Mouse (Mus musculus) embryonic fibroblast, embryonic 13.5 days (primary cell): Measurements from ENCODE around the gene Dnah14. TPM values are rescaled to one million over a fixed set of nuclear protein-coding genes. Genes with fewer than 3 reads are reported as not detected.

Experiments used
- H3K27ac ChIP-seq: 2 replicates; pipeline ENCODE4 v1.5.1; 2012; ENCODE audit warnings: low read length, control low read depth, inconsistent platforms; ENCODE audit not compliant: insufficient read depth
- H3K4me1 ChIP-seq: 2 replicates; pipeline ENCODE4 v1.6.1; 2011; ENCODE audit warnings: low read length; ENCODE audit not compliant: control insufficient read depth, insufficient read depth
- H3K4me3 ChIP-seq: 2 replicates; pipeline ENCODE4 v1.5.1; 2011; ENCODE audit warnings: mild to moderate bottlenecking, control low read depth, low read length; ENCODE audit not compliant: insufficient read depth
- CTCF ChIP-seq: IDR thresholded peaks from 2 replicates; pipeline ENCODE4 v1.5.1; 2011; ENCODE audit warnings: mild to moderate bottlenecking, control low read depth, low read length, moderate library complexity, borderline replicate concordance; ENCODE audit not compliant: insufficient read depth
- POLR2A ChIP-seq: IDR thresholded peaks from 2 replicates; pipeline ENCODE4 v1.6.1; 2011; ENCODE audit warnings: low read depth, mild to moderate bottlenecking, control low read depth, low read length, moderate library complexity
- polyA plus RNA-seq: library from polyadenylated mRNA; stranded (reverse); fragments of >200 nt; gene quantifications from 2 replicates; pipeline ENCODE4 v1.2.4, GENCODE M21; 2011; ENCODE audit warnings: low read depth; ENCODE audit not compliant: missing spikeins, insufficient read length

Gene Dnah14
- polyA plus RNA-seq, 1 experiment = not detected

DNA sequence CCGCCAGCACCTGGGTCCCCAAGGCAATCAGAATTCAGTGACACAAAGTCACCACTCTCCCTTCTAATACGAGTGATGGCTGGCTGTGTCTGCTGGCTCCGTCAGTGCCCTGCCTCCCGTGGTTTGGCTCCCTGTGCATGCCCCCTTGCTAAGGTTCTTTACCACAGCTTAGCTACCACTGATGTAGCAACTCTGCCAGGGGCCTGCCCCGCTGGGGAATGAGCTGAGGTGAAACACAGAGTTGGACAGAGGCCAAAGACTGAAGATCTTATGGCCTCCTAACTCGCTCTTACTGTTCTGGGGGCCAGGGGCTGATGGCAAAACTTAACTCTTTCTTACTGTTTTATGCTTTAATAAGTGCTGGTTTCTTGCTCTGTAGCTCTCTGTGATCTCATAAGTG is 213.6 kb downstream of the Dnah14 start:
- Histone ChIP-seq H3K4me3 (no peak overlapping the region), H3K27ac (no peak overlapping the region), H3K4me1 (no peaks in the 10 kb centered on the region)
- TF ChIP-seq POLR2A (no peak), CTCF (no peak)

GRCm38 (mm10) chr1:181793541-181793940 is 217.2 kb downstream of the Dnah14 start:
- TF ChIP-seq POLR2A = no peak
- no peak for TF ChIP-seq CTCF
- no peak overlapping the region for H3K27ac ChIP-seq
- no peaks in the 10 kb centered on the region for H3K4me1 ChIP-seq
- H3K4me3 ChIP-seq = no peak overlapping the region

GRCm38 (mm10) chr1:181799911-181800310 is 223.6 kb downstream of the Dnah14 start:
- TF ChIP-seq POLR2A = no peak
- TF ChIP-seq CTCF = no peak
- no peaks in the 10 kb centered on the region for H3K4me1 ChIP-seq
- no peak overlapping the region for H3K4me3 ChIP-seq
- H3K27ac ChIP-seq = no peak overlapping the region

DNA sequence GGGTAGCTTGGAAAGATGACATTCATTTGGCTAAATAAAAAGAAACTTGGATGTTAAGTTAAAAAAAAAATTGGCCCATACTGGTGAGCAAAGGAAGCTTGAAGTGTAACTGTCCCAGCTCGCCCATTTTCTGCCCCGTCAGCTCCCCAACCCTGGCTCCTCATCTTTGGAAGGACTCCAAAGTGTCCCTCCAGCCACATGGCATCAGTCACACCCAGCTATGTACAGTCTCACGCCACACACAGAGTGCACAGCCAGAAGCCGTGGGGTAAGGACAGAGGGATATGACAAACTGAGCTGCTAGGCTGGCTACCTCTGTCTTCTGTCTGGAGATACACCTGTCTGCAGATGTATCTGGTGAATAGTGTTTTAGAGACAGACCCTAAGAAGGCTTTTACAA is 224.3 kb downstream of the Dnah14 start:
- Histone ChIP-seq H3K4me1 (no peaks in the 10 kb centered on the region), H3K4me3 (no peak overlapping the region), H3K27ac (no peak overlapping the region)
- no peak for TF ChIP-seq CTCF
- no peak for TF ChIP-seq POLR2A

DNA sequence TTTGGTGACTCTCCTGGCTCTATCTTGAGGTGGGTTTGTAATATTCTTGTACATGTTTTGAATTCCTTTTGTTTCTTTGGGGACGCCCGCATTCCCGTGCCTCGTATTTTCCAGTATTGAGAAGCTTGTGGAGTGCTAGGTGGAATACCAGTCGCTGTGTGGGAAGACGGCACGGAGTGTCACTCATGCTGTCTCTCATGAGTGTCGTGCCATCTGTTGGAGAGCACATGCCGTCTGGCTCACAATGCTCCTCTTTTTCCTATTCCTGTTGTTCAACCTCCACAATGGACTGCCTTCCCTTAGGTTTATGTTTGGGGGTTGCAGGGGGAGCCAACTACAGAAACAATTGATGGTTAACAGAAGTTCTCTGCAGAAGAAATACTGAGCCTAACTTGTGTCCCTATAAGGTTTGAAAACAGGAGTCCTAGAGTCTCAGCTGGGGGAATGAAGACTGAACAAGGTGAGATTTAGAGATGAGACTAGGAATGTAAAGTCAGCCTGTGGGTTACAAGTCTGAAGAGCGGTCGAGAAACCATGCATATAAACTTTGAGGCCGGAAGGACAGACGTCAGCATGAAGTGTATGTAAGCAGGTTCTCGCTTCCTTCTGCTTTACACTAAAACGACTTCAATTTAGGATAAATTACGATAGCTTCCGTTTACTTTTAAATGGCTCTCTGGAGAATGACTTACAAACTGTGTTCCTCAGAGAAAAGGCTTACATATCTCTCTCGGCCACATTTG is 235.3 kb downstream of the Dnah14 start:
- Histone ChIP-seq H3K27ac (no peak overlapping the region), H3K4me3 (no peak overlapping the region), H3K4me1 (no peaks in the 10 kb centered on the region)
- no peak for TF ChIP-seq POLR2A
- no peak for TF ChIP-seq CTCF

DNA sequence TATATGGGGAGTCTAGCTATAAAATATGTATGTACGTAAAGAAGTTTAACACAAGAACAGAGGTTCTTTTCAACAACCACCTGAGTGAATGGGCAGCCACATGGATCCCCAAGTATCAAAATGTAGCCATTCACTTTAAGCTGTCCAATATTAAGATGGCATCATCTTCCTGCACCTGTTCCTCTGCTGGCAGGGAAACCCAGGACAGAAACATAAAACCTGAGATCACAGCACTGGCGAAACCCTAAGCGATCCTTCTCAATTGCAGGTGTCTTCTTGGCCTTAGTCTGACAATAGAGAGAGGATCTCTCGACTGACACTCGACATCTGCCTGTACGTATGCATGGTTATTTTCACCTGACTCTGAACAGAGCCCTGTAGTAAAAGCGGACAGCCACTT is 250.4 kb downstream of the Dnah14 start:
- no peak overlapping the region for H3K27ac ChIP-seq
- H3K4me1 ChIP-seq = no peaks in the 10 kb centered on the region
- no peak overlapping the region for H3K4me3 ChIP-seq
- TF ChIP-seq POLR2A (no peak), CTCF (no peak)

DNA sequence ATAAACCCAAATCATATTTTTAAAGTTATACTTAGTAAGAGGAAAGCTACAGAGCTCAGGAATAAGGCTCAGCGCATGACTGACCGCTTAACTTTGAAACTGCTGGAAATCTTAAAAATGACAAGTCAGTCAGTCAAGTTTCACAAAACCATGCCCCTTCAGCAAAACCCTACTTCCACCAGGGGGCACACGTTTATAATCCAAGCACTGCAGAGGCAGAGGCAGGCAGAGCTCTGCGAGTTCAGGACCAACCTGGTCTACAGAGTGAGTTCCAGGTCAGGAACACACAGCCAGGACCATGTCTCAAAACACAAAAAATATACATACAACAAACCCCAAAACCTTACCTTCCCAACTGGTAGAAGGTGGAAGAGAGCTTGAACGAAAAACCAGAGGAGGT is 252.0 kb downstream of the Dnah14 start:
- no peaks in the 10 kb centered on the region for H3K4me1 ChIP-seq
- H3K27ac ChIP-seq = no peak overlapping the region
- no peak overlapping the region for H3K4me3 ChIP-seq
- TF ChIP-seq POLR2A (no peak), CTCF (no peak)

DNA sequence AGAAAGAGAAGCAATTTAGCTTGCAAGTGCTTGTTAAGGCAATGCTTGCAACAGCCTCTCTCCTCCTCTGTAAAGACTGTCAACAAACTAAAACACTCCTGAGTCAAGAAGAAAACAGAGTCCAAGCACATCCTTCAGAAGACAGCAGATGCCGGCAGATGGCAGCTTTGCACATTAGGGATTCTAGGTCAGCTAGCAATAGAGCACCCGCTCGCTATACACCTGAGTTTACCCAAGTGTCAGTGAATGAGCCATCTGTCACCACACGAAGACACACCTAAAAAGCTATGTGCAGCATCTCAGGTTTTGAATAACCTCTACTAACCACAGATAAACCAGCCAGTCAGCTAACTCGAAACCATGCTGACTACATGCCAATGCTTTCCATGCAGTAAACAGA is 256.4 kb downstream of the Dnah14 start:
- no peaks in the 10 kb centered on the region for H3K4me1 ChIP-seq
- no peak for TF ChIP-seq POLR2A

DNA sequence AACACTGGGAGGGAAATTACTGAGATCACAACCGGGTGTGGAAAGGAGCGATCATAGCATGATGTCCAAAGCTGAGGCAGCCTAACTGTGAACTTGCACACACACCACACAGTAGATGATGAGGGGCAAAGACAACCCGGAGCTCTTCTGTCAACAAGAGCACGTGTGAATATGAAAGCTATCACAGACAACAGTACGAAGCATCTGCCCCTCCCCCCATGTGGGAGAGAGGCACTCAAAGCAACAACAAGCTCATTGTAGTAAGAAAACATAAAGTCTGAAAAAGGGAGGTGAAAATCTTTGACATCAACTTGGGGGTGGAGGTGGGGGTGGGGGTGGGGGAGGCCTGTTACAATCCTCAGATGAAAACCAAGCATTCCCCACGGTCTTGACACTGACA is 256.8 kb downstream of the Dnah14 start:
- TF ChIP-seq POLR2A (no peak), CTCF (no peak)
- Histone ChIP-seq H3K4me1 (no peaks in the 10 kb centered on the region), H3K4me3 (no peak overlapping the region), H3K27ac (no peak overlapping the region)

More for the DNA sequence above, 256.4 kb downstream of the Dnah14 start:
- Histone ChIP-seq H3K4me3 (no peak overlapping the region), H3K27ac (no peak overlapping the region)

GRCm38 (mm10) chr1:181838111-181838510 is 261.8 kb downstream of the Dnah14 start:
- TF ChIP-seq CTCF = no peak
- no peak for TF ChIP-seq POLR2A
- Histone ChIP-seq H3K4me1 (peaks cover 8% of the 10 kb centered on the region; the same call in 1 of the 2 replicates), H3K27ac (no peak overlapping the region), H3K4me3 (no peak overlapping the region)

DNA sequence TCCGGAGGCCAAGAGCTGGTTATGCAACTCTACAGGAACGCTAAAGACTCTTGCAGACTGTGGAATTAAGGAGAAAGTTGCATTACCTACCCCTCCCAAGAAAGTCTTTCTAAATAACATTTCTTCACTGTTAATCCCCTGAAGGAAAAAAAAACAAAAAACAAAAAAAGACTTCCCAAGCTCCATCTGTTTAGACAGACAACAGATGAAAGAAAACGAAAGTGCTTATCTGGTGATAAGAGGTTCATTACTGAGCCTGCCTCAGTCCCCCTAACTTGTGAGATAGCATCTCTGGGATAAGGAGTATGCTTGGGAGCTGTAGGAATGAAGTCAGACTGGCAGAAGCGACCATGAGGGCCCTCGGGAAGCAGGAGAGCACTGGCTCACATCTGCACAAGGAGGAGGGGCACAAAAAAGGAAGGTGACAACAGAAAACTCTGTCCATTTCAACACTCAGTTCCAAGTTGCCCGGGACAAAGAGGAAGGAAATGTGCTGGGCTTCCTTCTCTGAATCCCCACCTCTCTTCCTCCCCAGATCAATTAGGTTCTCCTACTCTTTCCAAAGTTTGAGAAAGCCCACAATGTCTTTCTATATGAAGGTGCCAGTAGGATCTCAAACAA is 263.5 kb downstream of the Dnah14 start:
- Histone ChIP-seq H3K4me1 (peaks cover 8% of the 10 kb centered on the region; the same call in 1 of the 2 replicates), H3K4me3 (peak overlapping the region; percentile 24), H3K27ac (no peak overlapping the region)
- TF ChIP-seq POLR2A (no peak), CTCF (no peak)
